Mouse (Mus musculus): ENCODE results near the gene Nlrc4. TPM values are rescaled to one million over a fixed set of nuclear protein-coding genes. Genes with fewer than 3 reads are reported as not detected.

Gene Nlrc4
- polyA plus RNA-seq, 1 experiment from 2014 or later = 0.23 TPM

DNA sequence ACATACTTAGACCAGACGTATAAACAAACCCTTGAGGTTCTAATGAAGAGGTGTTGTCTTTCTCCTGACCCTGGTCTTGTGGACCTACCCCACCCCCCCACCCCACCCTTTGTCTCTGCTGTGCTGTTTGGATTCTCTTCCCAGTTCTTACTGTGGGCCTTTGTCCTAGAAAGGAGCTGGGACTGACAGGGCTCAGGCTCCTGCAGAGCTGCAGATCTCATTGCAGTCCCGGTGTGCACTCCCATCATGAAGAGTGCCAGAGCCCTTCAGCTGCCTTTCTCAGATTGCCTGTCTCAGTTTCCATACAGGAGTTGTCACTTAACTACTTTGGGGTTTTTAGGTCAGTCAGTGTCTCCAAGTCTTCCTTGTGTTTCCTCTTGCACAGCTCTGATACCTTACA is 38.3 kb downstream of the Nlrc4 start:
- Histone ChIP-seq H3K27me3 (no peaks in the 10 kb centered on the region), H3K9me3 (no peaks in the 10 kb centered on the region), H3K36me3 (peaks cover 68% of the 10 kb centered on the region), H3K4me2 (replicated peaks) (no peak overlapping the region), H3K4me3 (no peak overlapping the region), H3K27ac (no peak overlapping the region), H3K4me1 (no peaks in the 10 kb centered on the region), H3K9ac (no peak overlapping the region)
- 70% methylated on average over 2 of the region's 2 CpGs for WGBS
- no peak for ATAC-seq (ENCODE audit: insufficient number of reproducible peaks, insufficient read depth, low FRiP score, low TSS enrichment)

GRCm38 (mm10) chr17:74418171-74418570 is 40.8 kb downstream of the Nlrc4 start:
- no peak overlapping the region for H3K4me3 ChIP-seq
- H3K9ac ChIP-seq = no peak overlapping the region
- peaks cover 74% of the 10 kb centered on the region for H3K36me3 ChIP-seq
- ATAC-seq (ENCODE audit: insufficient number of reproducible peaks, insufficient read depth, low FRiP score, low TSS enrichment) = no peak
- H3K4me2 ChIP-seq (replicated peaks) = no peak overlapping the region
- WGBS = 15% methylated on average over 4 of the region's 4 CpGs
- H3K9me3 ChIP-seq = no peaks in the 10 kb centered on the region
- no peaks in the 10 kb centered on the region for H3K27me3 ChIP-seq
- H3K27ac ChIP-seq = no peak overlapping the region
- no peaks in the 10 kb centered on the region for H3K4me1 ChIP-seq

GRCm38 (mm10) chr17:74416841-74417360 is 42.0 kb downstream of the Nlrc4 start:
- H3K27me3 ChIP-seq = no peaks in the 10 kb centered on the region
- H3K4me1 ChIP-seq = no peaks in the 10 kb centered on the region
- H3K4me3 ChIP-seq = no peak overlapping the region
- no peak overlapping the region for H3K9ac ChIP-seq
- H3K9me3 ChIP-seq = no peaks in the 10 kb centered on the region
- H3K36me3 ChIP-seq = peaks cover 74% of the 10 kb centered on the region
- no peak for ATAC-seq (ENCODE audit: insufficient number of reproducible peaks, insufficient read depth, low FRiP score, low TSS enrichment)
- H3K27ac ChIP-seq = no peak overlapping the region
- H3K4me2 ChIP-seq (replicated peaks) = no peak overlapping the region
- 90% methylated on average over 8 of the region's 8 CpGs for WGBS

- H3K27ac ChIP-seq = no peak overlapping the region
- H3K9me3 ChIP-seq = no peaks in the 10 kb centered on the region
- no peaks in the 10 kb centered on the region for H3K4me1 ChIP-seq
- no peaks in the 10 kb centered on the region for H3K27me3 ChIP-seq
- H3K36me3 ChIP-seq = peaks cover 76% of the 10 kb centered on the region
- no peak overlapping the region for H3K4me2 ChIP-seq (replicated peaks)
- no peak for ATAC-seq (ENCODE audit: insufficient number of reproducible peaks, insufficient read depth, low FRiP score, low TSS enrichment)
- 73% methylated on average over 1 of the region's 1 CpGs for WGBS
- H3K9ac ChIP-seq = no peak overlapping the region
- H3K4me3 ChIP-seq = no peak overlapping the region
These were observed 44.3 kb downstream of the Nlrc4 start for GRCm38 (mm10) chr17:74414671-74415070.

DNA sequence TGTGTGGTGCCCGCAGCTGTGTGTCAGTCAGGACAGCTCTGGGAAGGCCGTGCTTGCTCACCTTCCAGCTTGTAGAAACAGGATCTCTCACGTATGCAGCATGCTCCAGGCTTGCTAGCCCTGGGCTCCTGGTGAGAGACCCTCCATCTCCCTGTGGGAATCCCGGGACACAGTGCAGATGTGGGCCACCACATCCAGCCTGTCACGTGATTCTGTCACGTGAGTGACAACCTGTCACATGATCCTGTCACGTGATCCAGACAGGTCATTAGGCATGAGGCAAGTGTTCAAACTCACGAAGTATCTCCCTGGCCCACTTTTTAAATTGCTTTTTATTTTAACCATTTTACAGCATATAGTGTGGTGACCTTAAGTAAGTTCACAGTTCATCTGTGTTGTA is 45.6 kb downstream of the Nlrc4 start:
- Histone ChIP-seq H3K9me3 (no peaks in the 10 kb centered on the region), H3K4me3 (no peak overlapping the region), H3K4me2 (replicated peaks) (no peak overlapping the region), H3K9ac (no peak overlapping the region), H3K36me3 (peaks cover 68% of the 10 kb centered on the region), H3K27me3 (no peaks in the 10 kb centered on the region), H3K27ac (no peak overlapping the region), H3K4me1 (no peaks in the 10 kb centered on the region)
- no peak for ATAC-seq (ENCODE audit: insufficient number of reproducible peaks, insufficient read depth, low FRiP score, low TSS enrichment)
- 87% methylated on average over 8 of the region's 8 CpGs for WGBS

- Histone ChIP-seq H3K27me3 (no peaks in the 10 kb centered on the region), H3K36me3 (peaks cover 60% of the 10 kb centered on the region), H3K4me3 (no peak overlapping the region), H3K9ac (no peak overlapping the region), H3K27ac (no peak overlapping the region), H3K9me3 (no peaks in the 10 kb centered on the region), H3K4me2 (replicated peaks) (no peak overlapping the region), H3K4me1 (no peaks in the 10 kb centered on the region)
- no peak for ATAC-seq (ENCODE audit: insufficient number of reproducible peaks, insufficient read depth, low FRiP score, low TSS enrichment)
- WGBS = 65% methylated on average over 4 of the region's 4 CpGs
These were observed 49.2 kb downstream of the Nlrc4 start for GRCm38 (mm10) chr17:74409722-74410121.

GRCm38 (mm10) chr17:74406487-74406886 is 52.5 kb downstream of the Nlrc4 start:
- no peaks in the 10 kb centered on the region for H3K4me1 ChIP-seq
- no peaks in the 10 kb centered on the region for H3K27me3 ChIP-seq
- no peak overlapping the region for H3K4me3 ChIP-seq
- no peak overlapping the region for H3K9ac ChIP-seq
- no peaks in the 10 kb centered on the region for H3K9me3 ChIP-seq
- WGBS = 85% methylated on average over 8 of the region's 8 CpGs
- no peak overlapping the region for H3K27ac ChIP-seq
- no peak for ATAC-seq (ENCODE audit: insufficient number of reproducible peaks, insufficient read depth, low FRiP score, low TSS enrichment)
- H3K4me2 ChIP-seq (replicated peaks) = no peak overlapping the region
- peaks cover 65% of the 10 kb centered on the region for H3K36me3 ChIP-seq

DNA sequence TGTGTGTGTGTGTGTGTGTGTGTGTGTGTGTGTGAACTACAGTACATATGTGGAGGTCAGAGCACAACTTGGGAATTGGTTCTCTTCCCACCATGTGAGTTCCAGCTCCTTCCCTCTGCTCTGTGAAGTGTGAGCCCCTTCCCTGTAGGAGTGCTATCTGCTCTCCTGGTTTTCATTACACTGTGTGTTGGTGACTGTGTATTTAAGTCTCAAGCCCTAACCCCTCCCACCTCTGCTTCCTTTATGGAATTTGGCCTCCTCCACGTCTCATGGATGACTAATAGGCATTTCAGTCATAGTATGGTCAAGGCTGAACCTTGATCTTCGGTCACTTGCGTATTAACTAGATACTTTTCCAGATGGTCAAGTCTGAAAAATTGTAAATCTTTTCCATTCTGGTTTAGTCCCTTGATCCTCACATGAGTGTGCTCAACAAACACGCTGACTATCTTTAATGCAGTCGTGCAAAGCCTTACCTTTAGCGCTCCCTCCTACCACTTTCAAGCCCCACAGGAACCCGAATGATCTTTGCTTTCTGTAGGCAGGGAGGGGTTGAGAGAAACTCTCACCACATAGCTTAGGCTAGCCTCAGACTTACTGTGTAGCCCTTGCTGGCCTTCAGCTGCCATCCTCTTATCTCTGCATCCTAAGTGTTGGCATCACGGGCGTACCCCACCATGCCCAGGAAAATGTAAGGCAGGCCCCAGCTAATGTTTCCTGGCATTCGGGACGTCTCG is 56.3 kb downstream of the Nlrc4 start:
- ATAC-seq (ENCODE audit: insufficient number of reproducible peaks, insufficient read depth, low FRiP score, low TSS enrichment) = no peak
- H3K9me3 ChIP-seq = no peaks in the 10 kb centered on the region
- no peaks in the 10 kb centered on the region for H3K4me1 ChIP-seq
- no peak overlapping the region for H3K4me3 ChIP-seq
- no peak overlapping the region for H3K9ac ChIP-seq
- peaks cover 48% of the 10 kb centered on the region for H3K36me3 ChIP-seq
- 94% methylated on average over 12 of the region's 12 CpGs for WGBS
- no peak overlapping the region for H3K27ac ChIP-seq
- no peaks in the 10 kb centered on the region for H3K27me3 ChIP-seq
- H3K4me2 ChIP-seq (replicated peaks) = no peak overlapping the region

DNA sequence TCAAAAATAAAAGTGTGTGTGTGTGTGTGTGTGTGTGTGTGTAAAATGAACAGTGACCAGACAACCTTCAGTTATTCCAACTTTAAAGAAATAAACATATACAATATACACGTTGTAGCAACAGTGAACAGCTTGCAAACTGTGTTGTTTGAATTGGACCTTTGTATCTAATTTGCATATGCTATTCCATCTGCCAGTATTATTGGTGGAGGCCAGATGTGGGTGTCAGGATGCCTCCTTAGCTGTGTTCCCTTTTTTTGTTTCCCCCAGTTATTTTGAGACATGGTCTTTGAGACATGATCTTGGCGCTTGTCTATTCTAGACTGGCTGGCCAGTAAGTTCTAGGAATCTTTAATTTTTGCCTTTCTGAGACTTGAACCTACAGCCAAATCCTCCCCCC is 61.8 kb downstream of the Nlrc4 start:
- Histone ChIP-seq H3K9me3 (no peaks in the 10 kb centered on the region), H3K4me1 (peaks cover 7% of the 10 kb centered on the region; the same call in 1 of the 2 replicates), H3K4me2 (replicated peaks) (no peak overlapping the region), H3K27me3 (no peaks in the 10 kb centered on the region), H3K9ac (no peak overlapping the region), H3K4me3 (no peak overlapping the region), H3K36me3 (peaks cover 6% of the 10 kb centered on the region), H3K27ac (no peak overlapping the region)
- 80% methylated on average over 2 of the region's 2 CpGs for WGBS
- ATAC-seq (ENCODE audit: insufficient number of reproducible peaks, insufficient read depth, low FRiP score, low TSS enrichment) = no peak

- Histone ChIP-seq H3K9ac (no peak overlapping the region), H3K27ac (no peak overlapping the region), H3K4me2 (replicated peaks) (peak overlapping the region; percentile 62), H3K9me3 (no peaks in the 10 kb centered on the region), H3K4me1 (peaks cover 7% of the 10 kb centered on the region; the same call in 1 of the 2 replicates), H3K27me3 (no peaks in the 10 kb centered on the region), H3K4me3 (peak overlapping the region; percentile 92), H3K36me3 (peaks cover 1% of the 10 kb centered on the region; the same call in 1 of the 2 replicates)
- no peak for ATAC-seq (ENCODE audit: insufficient number of reproducible peaks, insufficient read depth, low FRiP score, low TSS enrichment)
- 81% methylated on average over 4 of the region's 4 CpGs for WGBS
These were observed 62.2 kb downstream of the Nlrc4 start for GRCm38 (mm10) chr17:74396766-74397165.

GRCm38 (mm10) chr17:74395383-74396065 is 63.4 kb downstream of the Nlrc4 start, which contains the start of gene Slc30a6:
Gene Slc30a6, plus strand, starts transcription at chr17:74395608.
- Histone ChIP-seq H3K4me3 (peak within 1 kb of the TSS; percentile 92), H3K36me3 (no peaks in the 10 kb centered on the region), H3K27me3 (no peaks in the 10 kb centered on the region), H3K4me2 (replicated peaks) (peak within 1 kb of the TSS; percentile 62), H3K9me3 (no peaks in the 10 kb centered on the region), H3K9ac (peak within 1 kb of the TSS; percentile 88), H3K27ac (peak within 1 kb of the TSS; percentile 88), H3K4me1 (peaks cover 7% of the 10 kb centered on the region; the same call in 1 of the 2 replicates)
- ATAC-seq (ENCODE audit: insufficient number of reproducible peaks, insufficient read depth, low FRiP score, low TSS enrichment) = peak; percentile 99
- WGBS = under 1% methylated on average over 41 of the region's 41 CpGs

GRCm38 (mm10) chr17:74394855-74395254 is 64.1 kb downstream of the Nlrc4 start:
- H3K27ac ChIP-seq = no peak overlapping the region
- ATAC-seq (ENCODE audit: insufficient number of reproducible peaks, insufficient read depth, low FRiP score, low TSS enrichment) = no peak
- H3K4me3 ChIP-seq = peak overlapping the region; percentile 92
- H3K4me1 ChIP-seq = peaks cover 7% of the 10 kb centered on the region; the same call in 1 of the 2 replicates
- H3K9ac ChIP-seq = peak overlapping the region; percentile 88
- H3K36me3 ChIP-seq = no peaks in the 10 kb centered on the region
- H3K4me2 ChIP-seq (replicated peaks) = peak overlapping the region; percentile 62
- H3K9me3 ChIP-seq = no peaks in the 10 kb centered on the region
- H3K27me3 ChIP-seq = no peaks in the 10 kb centered on the region
- WGBS = 32% methylated on average over 16 of the region's 16 CpGs
